Mouse (Mus musculus): Measurements from ENCODE around the gene Ak3. TPM values are rescaled to one million over a fixed set of nuclear protein-coding genes. Genes with fewer than 3 reads are reported as not detected.

The Ak3 gene
- polyA plus RNA-seq (2017; shearing (Covaris generic)): 24.1 TPM

DNA sequence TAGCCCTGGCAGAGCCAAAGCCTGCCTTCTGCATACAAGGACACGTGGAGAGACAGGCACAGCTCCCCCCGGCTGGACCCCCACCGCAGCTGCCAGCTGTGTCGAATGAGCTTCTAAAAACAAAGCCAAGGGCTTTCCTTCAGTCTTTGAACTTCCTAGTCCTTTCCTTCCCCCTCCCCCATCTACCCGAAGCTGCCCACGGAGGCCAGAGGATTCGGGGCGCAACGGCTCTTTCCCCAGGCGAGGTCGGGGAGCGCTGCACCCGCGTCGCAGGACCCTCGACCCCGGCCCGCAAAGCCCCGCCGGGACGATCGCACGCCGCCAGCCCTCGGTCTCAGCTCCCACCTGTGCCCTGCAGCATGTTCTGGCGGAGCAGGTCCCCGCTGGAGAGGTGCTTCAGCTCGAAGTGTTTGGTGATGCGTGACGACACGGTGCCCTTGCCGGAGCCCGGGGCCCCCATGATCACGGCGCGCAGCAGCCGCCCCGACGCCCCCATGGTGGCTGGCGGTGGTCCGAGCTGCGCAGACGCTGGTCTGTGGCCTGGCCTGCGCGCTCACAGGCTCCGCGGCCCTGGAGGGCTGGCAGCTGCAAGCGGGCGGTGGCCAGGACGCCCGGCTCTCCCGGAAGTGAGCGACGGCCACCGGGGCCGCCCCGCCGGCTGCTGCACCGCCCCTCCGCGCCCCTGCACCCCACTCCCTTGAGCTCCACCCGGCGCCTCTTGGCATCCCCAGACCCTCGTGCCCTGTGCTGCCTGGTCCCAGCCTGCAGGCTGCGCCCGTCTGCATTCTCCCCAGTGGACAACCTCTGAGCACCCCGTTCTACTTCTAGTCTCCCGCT is at the start of gene Ak3:
Gene Ak3, minus strand, starts transcription at position 628 of the 837 bp plus-strand sequence.

GRCm38 (mm10) chr19:28990194-28990589 is 57.6 kb downstream of the Ak3 start, which contains the start of gene Cdc37l1:
Gene Cdc37l1 (plus strand): TSS chr19:28990352.

Other genes starting within 250 kb of the Ak3 start
- gene Slc1a1, start 212.9 kb downstream of the Ak3 start, polyA plus RNA-seq (2017; shearing (Covaris generic)): not detected
- gene Plpp6, start 84.0 kb downstream of the Ak3 start, polyA plus RNA-seq (2017; shearing (Covaris generic)): 1.0 TPM
- 0.62 TPM for gene 4430402I18Rik, start 80.2 kb downstream of the Ak3 start, polyA plus RNA-seq (2017; shearing (Covaris generic))
- 60.5 TPM for gene Cdc37l1, start 57.6 kb downstream of the Ak3 start, polyA plus RNA-seq (2017; shearing (Covaris generic))
- 64.3 TPM for gene Rcl1, start 53.4 kb upstream of the Ak3 start, polyA plus RNA-seq (2017; shearing (Covaris generic))
- 10.5 TPM for gene Jak2, start 203.9 kb upstream of the Ak3 start, polyA plus RNA-seq (2017; shearing (Covaris generic))